12 mouse cellular contexts compared by ENCODE assay signal in the genomic region with DNA sequence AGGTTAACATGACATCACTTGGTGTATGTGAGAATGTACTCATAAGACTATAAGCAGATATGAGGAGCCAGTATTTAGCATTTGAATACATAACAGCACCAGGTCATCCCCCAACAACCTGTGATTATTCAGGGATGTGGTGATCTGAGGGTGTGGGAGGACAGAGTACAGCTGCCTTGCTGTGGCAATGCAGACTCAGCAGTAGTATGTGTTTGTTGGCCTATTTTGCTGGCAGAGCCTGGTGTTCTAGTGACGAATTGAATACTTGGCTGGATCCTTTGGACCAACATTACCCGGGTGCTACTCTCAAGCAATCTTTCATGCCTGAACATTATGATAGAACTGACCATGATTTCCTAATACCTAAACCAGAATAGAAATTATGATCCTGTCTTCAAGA.
DNase-seq lines count a peak whose midpoint lies in the region; ATAC-seq and TF ChIP-seq lines count a peak whose summit lies in the region.
"Had no signal": no experiment of that assay in that cellular context is flagged by ENCODE, and none has a peak within 500 bp of the region (broad histone marks: within the 10 kb centered on the region; RNA-seq: fewer than 3 reads in every experiment).

No protein-coding gene starts in this region.

- H3K27me3 ChIP-seq in liver, adult 2 months (ENCODE audit: control insufficient read depth, insufficient read depth, low read length), result no peaks in the 10 kb centered on the region
- H3K27me3 ChIP-seq in forebrain, embryonic 13.5 days, result no peaks in the 10 kb centered on the region
- H3K27me3 ChIP-seq: embryonic facial prominence, embryonic 12.5 days; limb, embryonic 13.5 days had no signal

- ATAC-seq in frontal cortex, adult (ENCODE audit: low TSS enrichment), result peak; percentile 72
- no peak for ATAC-seq in forebrain, embryonic 13.5 days
- ATAC-seq: intestine, postnatal 0 days had no signal

- no peaks in the 10 kb centered on the region for H3K9me3 ChIP-seq in forebrain, embryonic 13.5 days (replicated peaks)
- H3K9me3 ChIP-seq: embryonic facial prominence, embryonic 12.5 days; limb, embryonic 13.5 days had no signal

- H3K79me2 ChIP-seq in liver, adult 2 months (ENCODE audit: control insufficient read depth, insufficient read depth, low read length), result no peaks in the 10 kb centered on the region

- no peaks in the 10 kb centered on the region for H3K4me1 ChIP-seq in liver, adult 2 months (ENCODE audit: control insufficient read depth, insufficient read depth, low read length)
- H3K4me1 ChIP-seq in forebrain, embryonic 13.5 days, result no peaks in the 10 kb centered on the region
- H3K4me1 ChIP-seq: embryonic facial prominence, embryonic 12.5 days; limb, embryonic 13.5 days had no signal

- DNase-seq in frontal cortex, postnatal 25 days (ENCODE audit: low spot score in 2 of 2), result no peak
- DNase-seq in liver, adult 2 months (ENCODE audit: extremely low read depth, low read depth, low spot score), result peak; percentile 53
- no peak for DNase-seq in liver
- peak; percentile 5 to 7 for DNase-seq in heart, postnatal 36 days
- DNase-seq in lung, postnatal 36 days, result peak; percentile 76
- no peak for DNase-seq in thymus, postnatal 14 days
- DNase-seq: cerebellum, adult 9-10 months had no signal

- H3K27ac ChIP-seq in liver, adult 2 months (replicated peaks; ENCODE audit: insufficient read depth, low read depth, low read length), result no peak overlapping the region
- H3K27ac ChIP-seq in forebrain, embryonic 13.5 days, result no peak overlapping the region
- H3K27ac ChIP-seq: embryonic facial prominence, embryonic 12.5 days; limb, embryonic 13.5 days had no signal

- intact Hi-C loops in heart, postnatal 36 days (cut with DNase I), result no loop called here

- 43% methylated on average over 2 of the region's 2 CpGs for WGBS in liver, adult 2 months
- 92% methylated on average over 2 of the region's 2 CpGs for WGBS in forebrain, embryonic 13.5 days

- H3K4me3 ChIP-seq in liver, adult 2 months (ENCODE audit: insufficient read depth, low read depth, low read length), result no peak overlapping the region
- H3K4me3 ChIP-seq in forebrain, embryonic 13.5 days, result no peak overlapping the region
- H3K4me3 ChIP-seq: embryonic facial prominence, embryonic 12.5 days; limb, embryonic 13.5 days had no signal

- no peak for TF ChIP-seq CTCF in liver, adult 2 months (IDR thresholded peaks at IDR 0.05; ENCODE audit: low read depth, low read length)

- no peak for TF ChIP-seq POLR2A in liver, adult 2 months (IDR thresholded peaks at IDR 0.05; ENCODE audit: extremely low read depth, insufficient read depth, low read length)

- no peaks in the 10 kb centered on the region for H3K36me3 ChIP-seq in liver, adult 2 months (ENCODE audit: control insufficient read depth, insufficient read depth, low read length)
- H3K36me3 ChIP-seq in forebrain, embryonic 13.5 days (ENCODE audit: poor library complexity, severe bottlenecking), result no peaks in the 10 kb centered on the region
- H3K36me3 ChIP-seq: embryonic facial prominence, embryonic 12.5 days; limb, embryonic 13.5 days had no signal

- no peak overlapping the region for H3K4me2 ChIP-seq in forebrain, embryonic 13.5 days
- H3K4me2 ChIP-seq: embryonic facial prominence, embryonic 12.5 days; limb, embryonic 13.5 days had no signal

- H3K9ac ChIP-seq in liver, adult 2 months (ENCODE audit: low read depth, low read length), result no peak overlapping the region
- no peak overlapping the region for H3K9ac ChIP-seq in forebrain, embryonic 13.5 days
- H3K9ac ChIP-seq: embryonic facial prominence, embryonic 12.5 days; limb, embryonic 13.5 days had no signal

Comparison
In these comparisons a context has a peak if more than half of its experiments do, and no peak if none do; other contexts are left out.
1. DNase-seq: peak in liver, adult 2 months (single experiment), heart, postnatal 36 days (2 of 2) and lung, postnatal 36 days (single experiment); none in frontal cortex, postnatal 25 days (0 of 2), liver (single experiment) and thymus, postnatal 14 days (single experiment).